Comparison of ENCODE assay signal across 9 mouse cellular contexts in genomic region chr5:140221016-140221650, GRCm38 (mm10).
DNase-seq lines count a peak whose midpoint lies in the region; ATAC-seq lines count a peak whose summit lies in the region.
"Had no signal": no experiment of that assay in that cellular context is flagged by ENCODE, and none has a peak within 500 bp of the region (broad histone marks: within the 10 kb centered on the region; RNA-seq: fewer than 3 reads in every experiment).

No protein-coding gene starts in this region.

- DNase-seq in cerebellum, postnatal 10 days: peak; percentile 57 to 60
- no peak for DNase-seq in cerebellum, adult 8-10 months
- DNase-seq in lung, postnatal 36 days: peak; percentile 27
- DNase-seq in lung, postnatal 25 days (ENCODE audit: low spot score): no peak
- peak; percentile 30 for DNase-seq in gastrocnemius, postnatal 14 days
- DNase-seq in ovary, postnatal 14 days (ENCODE audit: low spot score): peak; percentile 46
- no peak for DNase-seq in liver

- no peak overlapping the region for H3K9ac ChIP-seq in intestine, embryonic 16.5 days (ENCODE audit: low read depth, low read length)

- no peak overlapping the region for H3K27ac ChIP-seq in intestine, embryonic 16.5 days (ENCODE audit: low read length)

- H3K4me2 ChIP-seq in intestine, embryonic 16.5 days (ENCODE audit: low read depth, low read length): no peak overlapping the region

- 64% methylated on average over 3 of the region's 3 CpGs for WGBS in intestine, embryonic 16.5 days

- H3K36me3 ChIP-seq in intestine, embryonic 16.5 days (ENCODE audit: control insufficient read depth, insufficient read depth, low read length): no peaks in the 10 kb centered on the region

- no peaks in the 10 kb centered on the region for H3K4me1 ChIP-seq in intestine, embryonic 16.5 days (ENCODE audit: control insufficient read depth, insufficient read depth, low read length)

- no peaks in the 10 kb centered on the region for H3K9me3 ChIP-seq in intestine, embryonic 16.5 days (ENCODE audit: control insufficient read depth, low read length)

- H3K4me3 ChIP-seq in intestine, embryonic 16.5 days (ENCODE audit: low read length): no peak overlapping the region

- ATAC-seq in intestine, embryonic 16.5 days: no peak
- ATAC-seq: Patski had no signal

- H3K27me3 ChIP-seq in intestine, embryonic 16.5 days (replicated peaks; ENCODE audit: control insufficient read depth, insufficient read depth, low read length): no peaks in the 10 kb centered on the region
- H3K27me3 ChIP-seq: Patski had no signal

- intact Hi-C loops in gastrocnemius, postnatal 14 days (cut with DNase I; ENCODE audit: low total_unique reads): no loop called here

Comparison
In these comparisons a context has a peak if more than half of its experiments do, and no peak if none do; other contexts are left out.
1. DNase-seq: peak in cerebellum, postnatal 10 days (2 of 2), lung, postnatal 36 days (single experiment), gastrocnemius, postnatal 14 days (single experiment) and ovary, postnatal 14 days (single experiment); none in cerebellum, adult 8-10 months (single experiment), lung, postnatal 25 days (single experiment) and liver (single experiment).